Mouse (Mus musculus) brown adipose tissue, adult 24 weeks (tissue): ENCODE results near the gene Grn. TPM values are rescaled to one million over a fixed set of nuclear protein-coding genes. Genes with fewer than 3 reads are reported as not detected.
A peak's percentile ranks its signal among the peaks of the same experiment; 100 is the strongest.

Experiments
- H3K27ac ChIP-seq: fragments of 200-500 bp; replicated peaks from 2 replicates; pipeline ENCODE4 v1.5.1; 2012; ENCODE audit warnings: low read depth, mild to moderate bottlenecking, low read length
- H3K4me1 ChIP-seq: fragments of 200-500 bp; 2 replicates; pipeline ENCODE4 v1.6.1; 2012; ENCODE audit warnings: low read length, mixed read lengths; ENCODE audit not compliant: control insufficient read depth, insufficient read depth, insufficient read length
- H3K4me3 ChIP-seq: fragments of 200-500 bp; 2 replicates; pipeline ENCODE4 v1.5.1; 2012; ENCODE audit warnings: low read depth, mild to moderate bottlenecking, low read length, moderate library complexity; ENCODE audit not compliant: insufficient read depth
- polyA plus RNA-seq: library from polyadenylated mRNA; stranded (reverse); fragments of >200 nt; gene quantifications from 2 replicates; pipeline ENCODE4 v1.2.4, GENCODE M21; 2012; ENCODE audit not compliant: missing spikeins, insufficient read depth, insufficient read length

Grn gene
- polyA plus RNA-seq, 1 experiment, result 78.8 TPM

DNA sequence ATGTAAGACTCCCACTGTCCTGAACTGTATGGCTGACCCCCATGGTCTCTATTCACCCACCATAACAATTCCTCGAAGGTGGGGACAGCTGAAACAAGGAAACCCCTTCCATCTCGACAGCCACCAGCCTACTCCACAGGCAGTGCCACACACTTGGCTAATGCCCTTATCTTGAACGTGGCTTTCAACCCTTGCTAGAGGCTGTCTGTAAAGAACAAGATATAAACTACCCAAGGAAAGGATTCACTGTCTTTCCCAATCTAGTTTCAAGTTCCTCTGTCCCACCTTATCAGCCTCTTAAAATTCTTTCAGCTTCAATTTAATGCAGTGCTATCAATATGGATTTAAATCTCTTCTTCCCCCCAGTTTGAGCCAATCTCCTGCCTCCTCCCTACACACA lies 564 bp upstream of the Grn start:
- Histone ChIP-seq H3K4me3 (peak overlapping the region; percentile 79), H3K4me1 (peaks cover 15% of the 10 kb centered on the region), H3K27ac (peak overlapping the region; percentile 42)

DNA sequence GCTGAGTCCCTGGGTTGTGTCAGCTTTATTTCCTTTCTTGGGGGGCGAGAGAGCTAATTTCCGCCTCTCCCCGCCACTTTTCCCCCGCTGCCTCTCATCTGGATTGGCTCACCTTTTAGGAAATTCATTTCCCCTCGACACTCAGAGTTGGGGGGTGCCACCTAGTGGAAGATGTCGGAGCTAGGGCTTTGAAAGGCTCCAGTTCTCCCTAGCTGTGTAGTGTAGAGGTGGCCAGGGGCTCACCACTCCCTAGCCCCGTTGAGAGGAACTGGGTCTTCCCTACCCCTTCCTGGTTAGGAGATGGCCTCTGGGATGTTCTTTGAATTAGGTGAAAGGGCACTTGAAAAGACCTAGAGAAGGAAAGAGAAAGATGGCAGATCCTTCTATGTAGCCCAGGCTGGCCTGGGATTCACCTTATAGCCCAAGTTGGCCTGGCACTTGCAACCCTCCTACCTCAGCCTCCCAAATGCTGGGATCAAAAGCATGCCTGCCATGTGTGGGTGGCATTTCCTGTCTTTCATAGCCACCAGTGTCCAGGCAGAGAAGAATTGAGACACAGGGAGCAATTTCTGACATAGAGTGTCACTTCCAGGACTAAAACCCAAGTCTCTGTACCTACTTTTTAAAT lies 1.0 kb downstream of the Grn start:
- H3K27ac ChIP-seq, result peak overlapping the region; percentile 71
- peaks cover 16% of the 10 kb centered on the region; the same call in 1 of the 2 replicates for H3K4me1 ChIP-seq
- H3K4me3 ChIP-seq, result peak overlapping the region; percentile 79

DNA sequence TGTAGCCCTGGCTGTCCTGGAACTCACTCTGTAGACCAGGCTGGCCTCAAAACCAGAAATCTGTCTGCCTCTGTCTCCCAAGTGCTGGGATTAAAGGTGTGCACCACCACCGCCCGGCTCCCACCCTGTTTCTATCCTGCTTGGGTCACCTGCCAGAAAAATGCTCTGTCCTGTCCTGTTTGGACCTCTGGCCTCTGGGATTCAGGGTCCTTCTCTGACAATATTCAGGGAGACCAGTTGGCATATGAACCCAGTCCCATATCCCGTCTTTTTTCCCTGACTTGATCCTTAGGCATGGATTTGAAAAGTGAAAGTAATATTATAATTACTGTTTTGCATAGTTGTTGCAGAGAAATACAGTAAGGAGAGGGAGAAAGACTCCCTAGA lies 1.6 kb downstream of the Grn start:
- Histone ChIP-seq H3K4me1 (peaks cover 16% of the 10 kb centered on the region; the same call in 1 of the 2 replicates), H3K4me3 (peak overlapping the region; percentile 53), H3K27ac (peak overlapping the region; percentile 51)

DNA sequence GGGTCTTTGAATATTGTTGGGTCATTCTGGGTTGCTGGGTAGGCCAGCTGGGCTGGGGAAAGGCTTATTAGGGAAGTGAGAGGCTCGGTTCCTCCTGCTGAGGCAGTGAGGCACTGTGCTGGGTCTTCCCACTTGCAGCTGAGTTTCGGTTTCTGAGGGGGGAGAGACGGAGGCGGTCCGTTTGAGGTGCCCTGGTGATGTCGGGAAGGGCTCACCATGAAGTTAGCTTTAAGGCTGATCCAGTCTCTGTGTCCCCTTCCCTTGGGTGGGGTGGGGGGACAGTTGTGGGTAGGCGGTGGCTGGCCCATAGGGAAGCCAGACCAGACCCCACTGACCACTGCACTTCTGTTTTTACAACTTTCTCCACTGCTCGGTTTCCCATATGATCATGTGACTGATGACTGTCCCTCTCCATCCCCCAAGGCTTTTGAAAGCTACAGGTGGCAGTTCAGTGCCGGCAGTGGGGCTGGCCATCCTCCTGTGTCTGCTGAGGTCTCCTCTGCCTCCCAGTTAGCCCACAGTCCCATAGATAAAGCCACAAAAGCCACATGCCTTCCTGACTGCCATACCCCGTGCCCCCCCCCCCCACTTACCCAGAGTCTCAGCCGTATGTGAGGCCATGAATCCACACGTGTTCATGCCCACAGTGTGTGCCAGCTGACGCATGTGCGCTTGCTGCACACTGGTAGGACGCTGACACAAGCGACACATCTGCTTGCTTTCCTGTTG lies 2.2 kb downstream of the Grn start:
- Histone ChIP-seq H3K4me3 (peak overlapping the region; percentile 53), H3K27ac (peak overlapping the region; percentile 51), H3K4me1 (peaks cover 14% of the 10 kb centered on the region; the same call in 1 of the 2 replicates)

DNA sequence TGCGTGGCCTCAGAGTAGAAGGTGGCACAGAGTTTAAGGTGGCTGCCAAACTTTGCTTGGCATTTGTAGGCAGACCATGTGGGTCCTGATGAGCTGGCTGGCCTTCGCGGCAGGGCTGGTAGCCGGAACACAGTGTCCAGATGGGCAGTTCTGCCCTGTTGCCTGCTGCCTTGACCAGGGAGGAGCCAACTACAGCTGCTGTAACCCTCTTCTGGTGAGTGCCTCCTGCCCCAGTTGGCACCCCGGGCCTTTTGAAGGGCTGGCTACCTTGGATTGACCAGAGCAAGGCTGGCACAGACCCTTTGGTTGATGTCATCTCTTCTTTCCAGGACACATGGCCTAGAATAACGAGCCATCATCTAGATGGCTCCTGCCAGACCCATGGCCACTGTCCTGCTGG lies 2.8 kb downstream of the Grn start:
- peak overlapping the region; percentile 53 for H3K4me3 ChIP-seq

DNA sequence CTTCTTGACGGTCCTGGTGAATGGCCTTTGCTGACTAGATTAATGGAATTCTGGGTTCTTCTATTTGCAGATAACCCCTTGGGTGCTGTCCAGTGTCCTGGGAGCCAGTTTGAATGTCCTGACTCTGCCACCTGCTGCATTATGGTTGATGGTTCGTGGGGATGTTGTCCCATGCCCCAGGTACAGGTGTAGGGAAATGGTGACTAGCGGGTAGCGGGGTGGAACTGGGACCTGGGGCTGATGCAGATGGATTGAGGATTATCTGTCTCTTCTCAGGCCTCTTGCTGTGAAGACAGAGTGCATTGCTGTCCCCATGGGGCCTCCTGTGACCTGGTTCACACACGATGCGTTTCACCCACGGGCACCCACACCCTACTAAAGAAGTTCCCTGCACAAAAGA lies 3.8 kb downstream of the Grn start:
- Histone ChIP-seq H3K4me3 (no peak overlapping the region), H3K4me1 (peaks cover 14% of the 10 kb centered on the region; the same call in 1 of the 2 replicates)

More for the DNA sequence above, 2.8 kb downstream of the Grn start:
- Histone ChIP-seq H3K27ac (peak overlapping the region; percentile 52), H3K4me1 (peaks cover 14% of the 10 kb centered on the region; the same call in 1 of the 2 replicates)

DNA sequence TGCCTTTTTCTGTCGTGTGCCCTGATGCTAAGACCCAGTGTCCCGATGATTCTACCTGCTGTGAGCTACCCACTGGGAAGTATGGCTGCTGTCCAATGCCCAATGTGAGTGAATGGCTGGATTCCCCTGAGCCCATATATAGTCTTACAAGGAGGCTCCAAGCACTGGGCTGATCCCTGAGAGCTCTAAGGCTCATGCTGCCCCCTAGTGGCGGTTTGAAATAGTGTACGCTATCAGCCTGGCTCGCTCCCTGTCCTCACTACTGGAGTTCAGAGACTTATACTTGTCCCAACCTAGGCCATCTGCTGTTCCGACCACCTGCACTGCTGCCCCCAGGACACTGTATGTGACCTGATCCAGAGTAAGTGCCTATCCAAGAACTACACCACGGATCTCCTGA lies 4.3 kb downstream of the Grn start:
- Histone ChIP-seq H3K27ac (no peak overlapping the region), H3K4me1 (peaks cover 14% of the 10 kb centered on the region; the same call in 1 of the 2 replicates), H3K4me3 (no peak overlapping the region)

More for the DNA sequence above, 3.8 kb downstream of the Grn start:
- no peak overlapping the region for H3K27ac ChIP-seq

DNA sequence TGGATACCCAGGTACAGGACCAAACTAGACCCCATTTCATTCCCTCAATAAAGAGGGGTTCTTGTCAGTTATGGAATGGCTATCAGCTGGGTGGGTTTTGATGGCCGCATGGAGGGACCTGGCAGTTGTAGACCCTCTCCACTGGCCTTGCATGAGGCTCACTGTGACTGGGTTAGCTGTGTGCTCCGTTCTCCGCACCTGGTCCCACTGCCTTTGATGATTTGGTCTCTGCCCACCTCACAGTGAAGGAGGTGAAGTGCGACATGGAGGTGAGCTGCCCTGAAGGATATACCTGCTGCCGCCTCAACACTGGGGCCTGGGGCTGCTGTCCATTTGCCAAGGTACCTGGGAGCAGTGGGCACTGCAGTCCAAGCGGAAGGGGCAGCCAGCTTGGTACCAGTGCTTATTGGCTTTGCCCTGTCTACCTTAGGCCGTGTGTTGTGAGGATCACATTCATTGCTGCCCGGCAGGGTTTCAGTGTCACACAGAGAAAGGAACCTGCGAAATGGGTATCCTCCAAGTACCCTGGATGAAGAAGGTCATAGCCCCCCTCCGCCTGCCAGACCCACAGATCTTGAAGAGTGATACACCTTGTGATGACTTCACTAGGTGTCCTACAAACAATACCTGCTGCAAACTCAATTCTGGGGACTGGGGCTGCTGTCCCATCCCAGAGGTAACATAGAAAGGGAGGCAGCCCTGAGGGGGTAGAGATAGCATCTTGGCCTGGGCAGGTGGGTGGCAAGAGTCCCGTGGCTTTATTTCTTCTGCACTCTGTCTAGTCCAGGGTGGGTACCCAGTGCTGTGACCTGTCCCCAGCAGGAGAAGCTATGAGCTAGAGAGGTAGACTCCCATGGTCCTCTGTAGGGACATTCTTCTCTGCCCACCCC lies 4.9 kb downstream of the Grn start:
- Histone ChIP-seq H3K4me3 (no peak overlapping the region), H3K27ac (no peak overlapping the region), H3K4me1 (peaks cover 14% of the 10 kb centered on the region; the same call in 1 of the 2 replicates)

DNA sequence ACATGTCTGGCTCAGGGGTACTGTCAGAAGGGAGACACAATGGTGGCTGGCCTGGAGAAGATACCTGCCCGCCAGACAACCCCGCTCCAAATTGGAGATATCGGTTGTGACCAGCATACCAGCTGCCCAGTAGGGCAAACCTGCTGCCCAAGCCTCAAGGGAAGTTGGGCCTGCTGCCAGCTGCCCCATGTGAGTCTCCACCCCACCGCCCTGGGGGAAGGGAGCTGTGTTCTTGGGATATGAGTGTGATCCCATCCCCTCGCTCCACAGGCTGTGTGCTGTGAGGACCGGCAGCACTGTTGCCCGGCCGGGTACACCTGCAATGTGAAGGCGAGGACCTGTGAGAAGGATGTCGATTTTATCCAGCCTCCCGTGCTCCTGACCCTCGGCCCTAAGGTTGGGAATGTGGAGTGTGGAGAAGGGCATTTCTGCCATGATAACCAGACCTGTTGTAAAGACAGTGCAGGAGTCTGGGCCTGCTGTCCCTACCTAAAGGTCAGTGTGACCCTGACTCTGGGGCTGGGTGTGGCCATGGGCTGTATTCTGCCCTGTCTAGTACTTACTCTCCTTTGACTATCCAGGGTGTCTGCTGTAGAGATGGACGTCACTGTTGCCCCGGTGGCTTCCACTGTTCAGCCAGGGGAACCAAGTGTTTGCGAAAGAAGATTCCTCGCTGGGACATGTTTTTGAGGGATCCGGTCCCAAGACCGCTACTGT lies 5.8 kb downstream of the Grn start:
- peaks cover 14% of the 10 kb centered on the region; the same call in 1 of the 2 replicates for H3K4me1 ChIP-seq
- peak overlapping the region; percentile 35 for H3K27ac ChIP-seq
- H3K4me3 ChIP-seq, result no peak overlapping the region

DNA sequence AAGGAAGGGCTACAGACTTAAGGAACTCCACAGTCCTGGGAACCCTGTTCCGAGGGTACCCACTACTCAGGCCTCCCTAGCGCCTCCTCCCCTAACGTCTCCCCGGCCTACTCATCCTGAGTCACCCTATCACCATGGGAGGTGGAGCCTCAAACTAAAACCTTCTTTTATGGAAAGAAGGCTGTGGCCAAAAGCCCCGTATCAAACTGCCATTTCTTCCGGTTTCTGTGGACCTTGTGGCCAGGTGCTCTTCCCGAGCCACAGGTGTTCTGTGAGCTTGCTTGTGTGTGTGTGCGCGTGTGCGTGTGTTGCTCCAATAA lies 6.3 kb downstream of the Grn start:
- H3K27ac ChIP-seq, result no peak overlapping the region
- H3K4me3 ChIP-seq, result no peak overlapping the region
- H3K4me1 ChIP-seq, result peaks cover 11% of the 10 kb centered on the region; the same call in 1 of the 2 replicates

DNA sequence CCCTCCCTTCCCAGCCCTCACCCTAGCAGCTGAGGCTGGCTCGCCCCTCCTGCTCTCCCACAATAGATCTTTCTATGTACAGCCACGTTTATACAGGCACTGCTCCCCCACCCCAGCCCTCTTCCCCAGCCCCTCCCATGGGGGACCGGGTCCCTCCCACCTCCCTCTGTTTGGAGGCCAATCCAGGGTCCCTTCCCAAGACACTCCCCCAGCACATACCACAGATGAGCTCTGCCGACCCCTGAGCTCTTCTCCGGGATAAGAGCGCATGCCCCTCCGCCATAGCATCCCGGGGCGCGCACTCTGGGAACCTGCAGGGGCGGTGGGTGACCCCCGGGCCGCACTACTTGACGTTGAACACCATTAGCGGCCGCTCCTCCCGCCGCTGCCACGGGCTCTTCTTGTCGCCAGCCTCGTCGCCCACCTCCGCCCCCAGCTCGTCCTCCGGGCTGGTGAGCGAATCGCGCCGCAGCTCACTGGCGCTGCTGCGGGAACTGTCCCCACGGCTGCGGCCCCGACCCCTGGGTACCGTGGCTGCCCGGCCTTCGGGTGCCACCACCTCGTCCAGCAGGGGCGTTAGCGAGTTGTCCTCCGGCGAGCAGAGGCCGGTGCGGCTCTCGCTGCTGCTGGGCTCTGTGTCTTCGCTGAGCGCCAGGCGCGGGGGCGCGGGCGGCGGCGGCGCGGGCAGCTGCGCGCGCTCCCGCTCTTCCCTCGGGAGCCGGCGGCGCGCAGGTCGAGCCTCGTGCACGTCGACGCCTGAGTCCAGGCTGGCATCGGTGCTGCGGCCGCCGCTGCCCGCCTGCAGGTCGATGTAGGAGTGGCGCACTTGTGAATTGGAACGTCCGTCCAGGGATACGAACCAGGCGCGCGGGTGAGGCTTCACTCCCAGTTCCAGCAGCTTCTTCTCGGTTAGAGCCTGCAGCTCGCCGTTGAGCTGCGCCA lies 7.3 kb downstream of the Grn start:
- Histone ChIP-seq H3K4me1 (peaks cover 6% of the 10 kb centered on the region; the same call in 1 of the 2 replicates), H3K4me3 (peak overlapping the region; percentile 53), H3K27ac (no peak overlapping the region)

DNA sequence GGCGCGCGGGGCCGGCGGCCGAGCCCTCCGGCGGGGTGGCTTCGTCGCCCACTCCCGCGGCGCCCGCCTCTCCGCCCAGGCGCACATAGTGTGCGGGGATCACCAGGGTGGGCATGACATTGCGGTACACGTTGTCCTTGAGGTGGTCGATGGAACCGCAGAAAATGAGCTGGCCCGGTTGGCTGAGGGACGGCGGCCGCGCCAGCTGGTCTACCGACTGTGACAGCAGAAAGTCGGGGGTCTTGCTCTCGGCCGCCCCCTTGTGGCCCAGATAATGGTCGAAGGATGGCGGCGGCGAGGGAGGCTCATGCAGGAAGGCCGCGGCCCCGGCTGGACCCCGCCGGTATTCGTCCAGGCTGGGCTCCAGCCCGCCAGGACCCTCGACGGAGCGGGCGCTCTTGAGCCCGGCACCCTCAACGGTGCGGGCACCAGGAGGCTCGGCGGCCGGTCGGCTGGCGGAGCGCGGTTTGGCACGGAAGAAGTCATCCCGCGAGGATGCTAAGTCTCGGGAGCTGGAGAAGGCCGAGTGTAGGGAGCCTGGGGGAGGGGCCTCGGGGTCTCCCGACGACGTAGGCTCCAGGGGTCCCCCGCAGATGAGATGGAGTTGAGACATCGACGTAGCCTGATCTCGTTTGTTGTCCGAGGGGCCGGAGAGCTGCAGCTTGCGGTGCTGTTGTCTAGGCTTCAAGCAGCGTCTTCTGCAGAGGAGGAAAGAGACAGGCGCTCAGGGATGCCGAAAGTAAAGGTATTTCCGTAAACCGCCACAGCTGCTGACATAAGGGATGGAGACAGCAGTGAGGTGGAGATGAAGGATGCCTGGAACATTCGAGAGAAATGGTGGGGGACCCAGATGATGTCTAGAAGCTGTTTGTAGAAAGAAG lies 8.3 kb downstream of the Grn start:
- peaks cover 4% of the 10 kb centered on the region; the same call in 1 of the 2 replicates for H3K4me1 ChIP-seq
- no peak overlapping the region for H3K27ac ChIP-seq
- H3K4me3 ChIP-seq, result peak overlapping the region; percentile 53
